Mouse (Mus musculus) spleen, adult 2 months (tissue): ENCODE results near the gene Gm20388. TPM values are rescaled to one million over a fixed set of nuclear protein-coding genes. Genes with fewer than 3 reads are reported as not detected.

ENCODE experiments used
- DNase-seq, 2 experiments: peaks; one replicate each; pipeline versions ENCODE4 v3.0.0 to v3.0.0-alpha.2; 2012 to 2021; ENCODE audit warnings: low spot score in 2 of 2, low read depth in 1 of 2
- H3K27ac ChIP-seq: fragments of 200-500 bp; 2 replicates; pipeline ENCODE4 v1.5.1; 2012; ENCODE audit warnings: low read length, inconsistent platforms; ENCODE audit not compliant: insufficient read depth
- H3K27me3 ChIP-seq: fragments of 200-500 bp; 2 replicates; pipeline ENCODE4 v1.6.1; 2012; ENCODE audit warnings: mild to moderate bottlenecking, moderate library complexity, low read length, inconsistent platforms; ENCODE audit not compliant: control insufficient read depth, insufficient read depth
- H3K36me3 ChIP-seq: fragments of 200-500 bp; 2 replicates; pipeline ENCODE4 v1.6.1; 2012; ENCODE audit warnings: mild to moderate bottlenecking, low read length, inconsistent platforms; ENCODE audit not compliant: control insufficient read depth, insufficient read depth
- H3K4me1 ChIP-seq: fragments of 200-500 bp; 2 replicates; pipeline ENCODE4 v1.6.1; 2011; ENCODE audit warnings: inconsistent platforms; ENCODE audit not compliant: control insufficient read depth, insufficient read depth, insufficient read length
- H3K4me3 ChIP-seq: fragments of 200-500 bp; 2 replicates; pipeline ENCODE4 v1.5.1; 2011; ENCODE audit warnings: mild to moderate bottlenecking, inconsistent platforms; ENCODE audit not compliant: insufficient read depth, insufficient read length; ENCODE audit errors: extremely low read depth
- CTCF ChIP-seq: fragments of 200-500 bp; IDR thresholded peaks from 2 replicates; pipeline ENCODE4 v1.5.1; 2011; ENCODE audit warnings: mild to moderate bottlenecking, inconsistent platforms; ENCODE audit not compliant: insufficient read depth, insufficient read length, insufficient replicate concordance; ENCODE audit errors: extremely low read depth
- POLR2A ChIP-seq: fragments of 200-500 bp; IDR thresholded peaks from 2 replicates; pipeline ENCODE4 v1.6.1; 2011; ENCODE audit warnings: low read depth, low read length, inconsistent platforms
- WGBS: fragments of 180-500 bp; shearing (Covaris S2); methylation state at CpG from one replicate; pipeline ENCODE4 v1.1.7; 2018; 5-methylcytosine and 5-hydroxymethylcytosine counted together
- polyA plus RNA-seq: library from polyadenylated mRNA; depleted of rRNA; stranded (reverse); fragments of >200 nt; gene quantifications from 2 replicates; pipeline ENCODE4 v1.2.3, GENCODE M21; 2012

Gene Gm20388
- polyA plus RNA-seq, 1 experiment = 26.1 TPM

- peaks cover 8% of the 10 kb centered on the region for H3K27me3 ChIP-seq
- no peak for TF ChIP-seq CTCF
- TF ChIP-seq POLR2A = no peak
- 33% methylated on average over 4 of the region's 4 CpGs for WGBS
- H3K27ac ChIP-seq = no peak overlapping the region
- H3K4me1 ChIP-seq = peaks cover 10% of the 10 kb centered on the region
- no peak for DNase-seq
- no peaks in the 10 kb centered on the region for H3K36me3 ChIP-seq
- no peak overlapping the region for H3K4me3 ChIP-seq
These were observed 3418.7 kb downstream of the Gm20388 start for GRCm38 (mm10) chr8:123329350-123329749.

GRCm38 (mm10) chr8:123329961-123330360, 3419.3 kb downstream of the Gm20388 start:
- no peak for TF ChIP-seq POLR2A
- Histone ChIP-seq H3K27ac (no peak overlapping the region), H3K4me1 (peaks cover 10% of the 10 kb centered on the region), H3K36me3 (no peaks in the 10 kb centered on the region), H3K4me3 (no peak overlapping the region), H3K27me3 (peaks cover 8% of the 10 kb centered on the region)
- DNase-seq = no peak
- WGBS = 82% methylated on average over 5 of the region's 5 CpGs

- TF ChIP-seq CTCF = no peak
- no peak for TF ChIP-seq POLR2A
- peaks cover 8% of the 10 kb centered on the region for H3K27me3 ChIP-seq
- no peak for DNase-seq
- H3K4me3 ChIP-seq = no peak overlapping the region
- no peaks in the 10 kb centered on the region for H3K36me3 ChIP-seq
- H3K27ac ChIP-seq = no peak overlapping the region
- 57% methylated on average over 6 of the region's 6 CpGs for WGBS
- H3K4me1 ChIP-seq = peaks cover 10% of the 10 kb centered on the region
These were observed 3420.1 kb downstream of the Gm20388 start for GRCm38 (mm10) chr8:123330701-123331100.

GRCm38 (mm10) chr8:123331301-123331700, 3420.7 kb downstream of the Gm20388 start:
- H3K4me3 ChIP-seq = no peak overlapping the region
- H3K27ac ChIP-seq = no peak overlapping the region
- no peak for DNase-seq
- H3K27me3 ChIP-seq = peaks cover 8% of the 10 kb centered on the region
- peaks cover 10% of the 10 kb centered on the region for H3K4me1 ChIP-seq
- WGBS = 83% methylated on average over 2 of the region's 2 CpGs
- H3K36me3 ChIP-seq = no peaks in the 10 kb centered on the region
- TF ChIP-seq POLR2A (no peak), CTCF (no peak)

GRCm38 (mm10) chr8:123331810-123332209, 3421.2 kb downstream of the Gm20388 start:
- Histone ChIP-seq H3K27ac (no peak overlapping the region), H3K36me3 (no peaks in the 10 kb centered on the region), H3K4me1 (peaks cover 10% of the 10 kb centered on the region), H3K4me3 (no peak overlapping the region), H3K27me3 (peaks cover 8% of the 10 kb centered on the region)
- DNase-seq = no peak
- 36% methylated on average over 8 of the region's 8 CpGs for WGBS
- no peak for TF ChIP-seq CTCF
- no peak for TF ChIP-seq POLR2A

GRCm38 (mm10) chr8:123332262-123333090, 3421.8 kb downstream of the Gm20388 start, which contains the start of gene Spire2:
Gene Spire2, plus strand, starts transcription at chr8:123332713.
- H3K4me3 ChIP-seq = peak within 1 kb of the TSS; percentile 52
- peaks cover 10% of the 10 kb centered on the region for H3K4me1 ChIP-seq
- WGBS = 2% methylated on average over 75 of the region's 85 CpGs
- no peak within 1 kb of the TSS for H3K27ac ChIP-seq
- TF ChIP-seq POLR2A (no peak), CTCF (no peak)
- DNase-seq = peak; percentile 28 to 73
- H3K36me3 ChIP-seq = no peaks in the 10 kb centered on the region
- H3K27me3 ChIP-seq = peaks cover 8% of the 10 kb centered on the region

GRCm38 (mm10) chr8:123333091-123333587, 3422.5 kb downstream of the Gm20388 start:
- WGBS = 17% methylated on average over 20 of the region's 21 CpGs
- TF ChIP-seq POLR2A (no peak), CTCF (no peak)
- no peak for DNase-seq
- Histone ChIP-seq H3K4me3 (peak overlapping the region; percentile 52; the same call in 1 of the 2 replicates), H3K27me3 (peaks cover 8% of the 10 kb centered on the region), H3K4me1 (peaks cover 10% of the 10 kb centered on the region), H3K36me3 (no peaks in the 10 kb centered on the region), H3K27ac (no peak overlapping the region)
